Mouse (Mus musculus) myocyte (in vitro differentiated cells): ENCODE results near the gene Rin3. TPM values are rescaled to one million over a fixed set of nuclear protein-coding genes. Genes with fewer than 3 reads are reported as not detected.
"Not testable (repeated sequence)": the region's sequence is repeated elsewhere in the genome, so short reads cannot be mapped to it uniquely, and the experiment has no call there.

Experiments used
- H3K27me3 ChIP-seq: one replicate; pipeline ENCODE4 v1.6.1; 2011; ENCODE audit not compliant: control insufficient read depth, insufficient read depth, insufficient read length
- H3K36me3 ChIP-seq: one replicate; pipeline ENCODE4 v1.6.1; 2011; ENCODE audit not compliant: control insufficient read depth, insufficient read depth
- H3K4me2 ChIP-seq: one replicate; pipeline ENCODE4 v1.6.1; 2011; ENCODE audit warnings: low read depth, control low read depth
- H3K4me3 ChIP-seq: one replicate; pipeline ENCODE4 v1.5.1; 2011; ENCODE audit warnings: mild to moderate bottlenecking, control low read depth, moderate library complexity
- H3K79me2 ChIP-seq: one replicate; pipeline ENCODE4 v1.6.1; 2011; ENCODE audit not compliant: control insufficient read depth, insufficient read depth
- H3ac ChIP-seq: one replicate; pipeline ENCODE4 v1.6.1; 2011; ENCODE audit not compliant: control insufficient read depth, insufficient read length
- CEBPB ChIP-seq: IDR thresholded peaks from 2 replicates; pipeline ENCODE4 v1.6.1; 2011; ENCODE audit warnings: mild to moderate bottlenecking, moderate library complexity; ENCODE audit not compliant: poor library complexity, insufficient read depth, severe bottlenecking
- E2F4 ChIP-seq: IDR thresholded peaks from one replicate; pipeline ENCODE4 v1.6.1; 2011; ENCODE audit warnings: mild to moderate bottlenecking, control low read depth, moderate library complexity; ENCODE audit not compliant: insufficient read depth
- MAX ChIP-seq: IDR thresholded peaks from one replicate; pipeline ENCODE4 v1.6.1; 2011; ENCODE audit warnings: low read depth, mild to moderate bottlenecking, control low read depth
- MYOD1 ChIP-seq, 3 experiments: IDR thresholded peaks; one replicate each; pipeline ENCODE4 v1.6.1; 2011; ENCODE audit warnings: control low read depth in 2 of 3, low read depth in 2 of 3, mild to moderate bottlenecking in 2 of 3, moderate library complexity in 1 of 3; ENCODE audit not compliant: insufficient read length in 2 of 3, control insufficient read depth in 1 of 3
- MYOG ChIP-seq, 3 experiments: IDR thresholded peaks; one replicate each; pipeline ENCODE4 v1.6.1; 2011; ENCODE audit warnings: control low read depth in 2 of 3, low read depth in 2 of 3, mild to moderate bottlenecking in 2 of 3; ENCODE audit not compliant: insufficient read length in 2 of 3, control insufficient read depth in 1 of 3, insufficient read depth in 1 of 3
- POLR2A ChIP-seq: IDR thresholded peaks from one replicate; pipeline ENCODE4 v1.6.1; 2011; ENCODE audit warnings: low read depth, mild to moderate bottlenecking, control low read depth, moderate library complexity; ENCODE audit not compliant: insufficient read length
- POLR2AphosphoS2 ChIP-seq: IDR thresholded peaks from one replicate; pipeline ENCODE4 v1.6.1; 2011; ENCODE audit warnings: low read depth, control low read depth; ENCODE audit not compliant: insufficient read length
- SRF ChIP-seq: IDR thresholded peaks from one replicate; pipeline ENCODE4 v1.6.1; 2011; ENCODE audit warnings: low read depth; ENCODE audit not compliant: control insufficient read depth, insufficient read length
- TCF12 ChIP-seq: IDR thresholded peaks from one replicate; pipeline ENCODE4 v1.6.1; 2011; ENCODE audit warnings: mild to moderate bottlenecking, control low read depth; ENCODE audit not compliant: poor library complexity, insufficient read depth, severe bottlenecking
- TCF3 ChIP-seq: IDR thresholded peaks from one replicate; pipeline ENCODE4 v1.6.1; 2011; ENCODE audit warnings: low read depth, control low read depth; ENCODE audit not compliant: insufficient read length
- USF1 ChIP-seq: IDR thresholded peaks from one replicate; pipeline ENCODE4 v1.6.1; 2011; ENCODE audit warnings: low read depth, mild to moderate bottlenecking, control low read depth, moderate library complexity
- polyA plus RNA-seq: library from polyadenylated mRNA; unstranded; fragments of >200 nt; fragmentation: generic; extraction: Trizol; gene quantifications from one replicate; pipeline ENCODE4 v1.2.1, GENCODE M21; 2012; ENCODE audit warnings: missing spikeins

Rin3 gene
- polyA plus RNA-seq, 1 experiment, result 23.4 TPM

DNA sequence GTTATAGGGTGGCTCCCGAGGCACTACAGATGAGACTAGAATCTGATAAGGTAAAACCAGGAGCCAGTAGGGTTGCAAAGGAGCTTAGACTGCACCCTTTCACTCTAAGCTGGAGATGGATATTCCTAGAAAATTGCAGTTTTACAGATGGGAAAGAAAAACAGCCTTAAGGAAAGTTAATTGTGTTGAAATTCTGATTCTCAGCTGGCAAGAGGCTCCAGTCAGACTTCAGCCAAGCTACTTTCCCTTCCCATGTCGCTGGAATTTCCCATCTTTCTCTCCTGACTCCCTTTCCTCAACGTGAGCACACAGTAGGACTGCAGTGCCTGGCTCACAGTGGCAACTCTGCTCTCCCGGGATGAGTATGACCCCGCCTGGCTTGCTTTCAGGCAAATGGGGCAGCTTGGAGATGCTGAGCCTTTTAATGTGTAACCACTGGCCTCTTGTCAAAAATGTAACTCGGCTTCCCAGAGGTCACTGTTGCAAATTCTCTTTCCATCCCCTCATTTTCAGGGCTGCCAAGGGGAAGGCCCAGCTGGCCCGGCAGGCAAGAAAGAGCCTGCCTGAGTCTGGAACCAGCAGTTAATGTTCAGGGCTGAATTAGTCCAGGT is 6.9 kb upstream of the Rin3 start:
- Histone ChIP-seq H3K27me3 (no peaks in the 10 kb centered on the region), H3K79me2 (no peaks in the 10 kb centered on the region), H3K4me2 (no peak overlapping the region), H3K36me3 (no peaks in the 10 kb centered on the region), H3K4me3 (no peak overlapping the region), H3ac (no peak overlapping the region)
- TF ChIP-seq TCF3 (no peak), CEBPB (no peak)

- H3K79me2 ChIP-seq, result peaks cover 12% of the 10 kb centered on the region
- H3K36me3 ChIP-seq, H3K4me3 ChIP-seq, H3K4me2 ChIP-seq, H3ac ChIP-seq, H3K27me3 ChIP-seq: not testable (repeated sequence)
Measured at GRCm38 (mm10) chr12:102280290-102280689, 2.6 kb upstream of the Rin3 start.

DNA sequence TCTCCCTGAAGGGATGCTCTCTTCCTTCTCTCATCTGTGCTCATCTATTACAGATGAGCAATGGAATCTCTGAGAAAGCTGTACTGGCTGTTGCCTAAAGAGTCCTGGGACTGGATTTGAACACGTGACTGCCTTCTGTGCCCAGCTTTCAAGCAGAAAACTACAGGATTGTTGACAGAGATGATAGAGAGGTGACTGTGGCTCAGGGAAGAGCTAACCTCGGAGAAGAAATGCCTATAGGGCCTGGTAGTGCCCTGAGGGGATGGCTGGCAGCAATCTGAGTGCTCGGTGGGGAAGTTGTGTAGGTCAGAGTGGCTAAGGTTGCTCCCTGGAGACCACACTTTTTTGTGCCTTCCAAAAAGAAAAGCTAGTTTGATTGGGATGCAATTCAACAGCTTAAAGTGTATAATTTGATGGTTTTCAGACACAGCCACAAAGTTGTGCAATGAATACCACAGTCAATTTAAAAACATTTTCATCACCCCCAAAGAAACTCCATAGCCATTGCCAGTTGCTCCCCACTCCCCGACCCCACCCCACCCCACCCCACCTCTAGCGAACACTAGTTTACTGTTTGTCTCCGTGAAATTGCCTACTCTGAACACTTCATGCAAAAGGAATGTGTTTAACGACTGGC is 1.9 kb upstream of the Rin3 start:
- Histone ChIP-seq H3K4me3 (no peak overlapping the region), H3K36me3 (no peaks in the 10 kb centered on the region), H3ac (no peak overlapping the region), H3K4me2 (no peak overlapping the region), H3K79me2 (peaks cover 12% of the 10 kb centered on the region), H3K27me3 (no peaks in the 10 kb centered on the region)
- TF ChIP-seq USF1, result peak; percentile 34
- TF ChIP-seq MAX, result no peak
- peak; percentile 66; the same call in 1 of the 2 replicates for TF ChIP-seq CEBPB
- no peak for TF ChIP-seq E2F4

DNA sequence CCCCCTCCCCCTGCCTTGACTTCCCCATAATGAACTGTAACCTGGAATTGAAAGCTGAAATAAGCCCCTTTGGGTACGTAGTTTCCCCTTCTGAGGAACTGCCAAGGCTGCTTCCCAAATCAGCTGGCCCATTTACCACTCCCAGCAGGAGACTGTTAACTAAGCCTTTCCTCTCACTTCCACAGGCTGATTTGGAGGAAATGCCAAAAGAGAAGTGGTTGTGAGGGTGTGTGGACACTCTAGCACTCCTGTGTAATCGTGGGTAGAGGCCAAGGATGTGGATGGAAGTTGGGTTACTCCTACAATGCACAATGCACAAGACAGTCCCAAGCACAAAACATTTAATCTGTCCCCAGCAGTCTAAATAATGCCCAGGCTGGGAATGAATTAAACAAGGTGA is 722 bp upstream of the Rin3 start:
- Histone ChIP-seq H3K4me3 (peak overlapping the region; percentile 65), H3K27me3 (no peaks in the 10 kb centered on the region), H3K36me3 (no peaks in the 10 kb centered on the region), H3ac (peak overlapping the region; percentile 86), H3K79me2 (peaks cover 15% of the 10 kb centered on the region), H3K4me2 (peak overlapping the region; percentile 81)
- TF ChIP-seq TCF3 (no peak), TCF12 (no peak), POLR2AphosphoS2 (no peak), USF1 (no peak), MYOD1 (IDR thresholded peaks at IDR 0.05; ENCODE audit: control insufficient read depth in 1 of 3, insufficient read length in 2 of 3, low read depth in 2 of 3) (no peak), E2F4 (no peak), MYOG (IDR thresholded peaks at IDR 0.05; ENCODE audit: control insufficient read depth in 1 of 3, insufficient read depth in 1 of 3, insufficient read length in 2 of 3, low read depth in 2 of 3) (no peak)

- H3K79me2 ChIP-seq, result peaks cover 25% of the 10 kb centered on the region
- peak overlapping the region; percentile 65 for H3K4me3 ChIP-seq
- TF ChIP-seq POLR2A, result peak; percentile 49
- TF ChIP-seq SRF, result no peak
- H3K36me3 ChIP-seq, result no peaks in the 10 kb centered on the region
- H3K4me2 ChIP-seq, result peak overlapping the region; percentile 81
- H3ac ChIP-seq, result peak overlapping the region; percentile 86
- H3K27me3 ChIP-seq, result no peaks in the 10 kb centered on the region
Measured at GRCm38 (mm10) chr12:102283483-102284266, 827 bp downstream of the Rin3 start.

DNA sequence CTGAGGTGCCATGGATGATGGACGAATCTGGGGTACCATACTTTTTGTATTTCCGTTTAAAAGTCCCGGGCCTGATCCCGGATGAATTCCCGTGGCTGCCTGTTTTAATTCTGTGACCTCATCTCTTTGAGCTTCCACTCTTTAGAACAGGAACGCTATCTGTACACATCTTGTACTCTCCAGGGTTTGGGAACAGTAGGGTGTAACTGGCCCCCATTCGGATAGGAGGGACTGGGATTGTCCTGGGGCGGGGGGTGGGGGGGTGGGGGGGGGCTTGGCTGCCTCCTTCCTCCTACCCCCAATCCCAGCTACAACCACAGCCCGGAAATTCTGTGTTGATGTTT is 1.4 kb downstream of the Rin3 start:
- Histone ChIP-seq H3K36me3 (no peaks in the 10 kb centered on the region), H3K4me3 (peak overlapping the region; percentile 65), H3ac (no peak overlapping the region), H3K27me3 (no peaks in the 10 kb centered on the region), H3K4me2 (peak overlapping the region; percentile 81), H3K79me2 (peaks cover 31% of the 10 kb centered on the region)
- TF ChIP-seq POLR2A (no peak), POLR2AphosphoS2 (no peak), E2F4 (peak; percentile 39)
